Mouse (Mus musculus) forebrain, postnatal 0 days (tissue): ENCODE data around the gene Tmem100. TPM values are rescaled to one million over a fixed set of nuclear protein-coding genes. Genes with fewer than 3 reads are reported as not detected.
A peak's percentile ranks its signal among the peaks of the same experiment; 100 is the strongest.

Experiments used
- ATAC-seq: fragments of 200-750 bp; cut with Nextera tagmentation; 2 replicates; pipeline ENCODE4 v1.8.0; 2017; ENCODE audit warnings: mild to moderate bottlenecking, moderate library complexity
- DNase-seq: peaks from one replicate; pipeline ENCODE4 v3.0.0-alpha.2; 2015
- H3K27ac ChIP-seq: fragments of 300-500 bp; sonication (generic); 2 replicates; pipeline ENCODE4 v1.5.1; 2014; ENCODE audit warnings: low read depth, mild to moderate bottlenecking, antibody characterized with exemption, low read length, moderate library complexity, mixed read lengths
- H3K27me3 ChIP-seq: fragments of 300-500 bp; sonication (generic); 2 replicates; pipeline ENCODE4 v1.6.1; 2014; ENCODE audit warnings: mild to moderate bottlenecking, low read length, mixed read lengths; ENCODE audit not compliant: insufficient read depth
- H3K36me3 ChIP-seq: fragments of 300-500 bp; sonication (generic); 2 replicates; pipeline ENCODE4 v1.6.1; 2014; ENCODE audit warnings: mild to moderate bottlenecking, moderate library complexity; ENCODE audit not compliant: insufficient read depth
- H3K4me1 ChIP-seq: fragments of 300-500 bp; sonication (generic); 2 replicates; pipeline ENCODE4 v1.6.1; 2014; ENCODE audit warnings: antibody characterized with exemption; ENCODE audit not compliant: insufficient read depth
- H3K4me2 ChIP-seq: fragments of 300-500 bp; sonication (generic); 2 replicates; pipeline ENCODE4 v1.6.1; 2014; ENCODE audit warnings: low read depth, mild to moderate bottlenecking, moderate library complexity
- H3K4me3 ChIP-seq: fragments of 300-500 bp; sonication (generic); 2 replicates; pipeline ENCODE4 v1.5.1; 2014; ENCODE audit warnings: low read depth, low read length, mixed read lengths
- H3K9ac ChIP-seq: fragments of 300-500 bp; sonication (generic); 2 replicates; pipeline ENCODE4 v1.6.1; 2014; ENCODE audit warnings: mild to moderate bottlenecking
- H3K9me3 ChIP-seq: fragments of 300-500 bp; sonication (generic); 2 replicates; pipeline ENCODE4 v1.6.1; 2016; ENCODE audit warnings: low read length
- CTCF ChIP-seq: sonication (generic); IDR thresholded peaks from 2 replicates; pipeline ENCODE4 v1.5.1; 2016; ENCODE audit warnings: antibody characterized with exemption, control low read depth, low read depth
- WGBS: fragments of 180-500 bp; shearing (Covaris S2); extraction: QIAGEN DNeasy Blood & Tissue Kit; methylation state at CpG from one replicate; pipeline ENCODE4 v1.1.7; 2014; 5-methylcytosine and 5-hydroxymethylcytosine counted together
- polyA plus RNA-seq: library from polyadenylated mRNA; unstranded; fragments of >200 nt; fragmentation: Nextera tagmentation; extraction: Ambion mirVana; gene quantifications from 2 replicates; pipeline ENCODE4 v1.2.1, GENCODE M21; 2015
- total RNA-seq: library from RNA; depleted of rRNA; stranded (reverse); fragments of >200 nt; gene quantifications from 2 replicates; pipeline ENCODE4 v1.2.3, GENCODE M21; 2014

The Tmem100 gene
- total and polyA plus RNA-seq, 2 experiments from 2014 or later = 7.7 to 11.3 TPM

DNA sequence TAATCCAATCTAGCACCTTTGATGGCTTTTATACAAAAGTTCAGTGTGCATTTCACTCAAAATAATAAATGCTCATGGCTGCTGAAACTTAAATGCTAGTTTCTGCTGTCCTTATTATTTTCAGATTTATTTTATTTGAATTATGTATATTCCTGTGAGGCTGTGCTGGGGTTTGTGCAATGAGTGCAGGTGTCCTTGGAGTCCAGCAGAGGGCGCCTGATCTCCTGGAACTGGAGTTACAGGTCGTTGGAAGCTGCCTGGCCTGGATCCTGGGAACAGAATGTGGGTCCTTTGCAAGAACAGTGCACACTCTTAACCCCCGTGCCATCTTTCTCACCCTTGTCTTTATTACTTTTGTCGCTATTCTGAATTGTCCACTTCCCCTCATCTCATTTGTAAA lies 6.3 kb downstream of the Tmem100 start:
- DNase-seq = no peak
- H3K36me3 ChIP-seq = no peaks in the 10 kb centered on the region
- no peaks in the 10 kb centered on the region for H3K4me1 ChIP-seq
- no peaks in the 10 kb centered on the region for H3K27me3 ChIP-seq
- ATAC-seq = no peak
- 90% methylated on average over 4 of the region's 4 CpGs for WGBS
- no peak overlapping the region for H3K9ac ChIP-seq
- no peak overlapping the region for H3K4me2 ChIP-seq
- H3K4me3 ChIP-seq = no peak overlapping the region
- peak; percentile 16; the same call in 1 of the 2 replicates for TF ChIP-seq CTCF
- H3K9me3 ChIP-seq = no peaks in the 10 kb centered on the region
- no peak overlapping the region for H3K27ac ChIP-seq

DNA sequence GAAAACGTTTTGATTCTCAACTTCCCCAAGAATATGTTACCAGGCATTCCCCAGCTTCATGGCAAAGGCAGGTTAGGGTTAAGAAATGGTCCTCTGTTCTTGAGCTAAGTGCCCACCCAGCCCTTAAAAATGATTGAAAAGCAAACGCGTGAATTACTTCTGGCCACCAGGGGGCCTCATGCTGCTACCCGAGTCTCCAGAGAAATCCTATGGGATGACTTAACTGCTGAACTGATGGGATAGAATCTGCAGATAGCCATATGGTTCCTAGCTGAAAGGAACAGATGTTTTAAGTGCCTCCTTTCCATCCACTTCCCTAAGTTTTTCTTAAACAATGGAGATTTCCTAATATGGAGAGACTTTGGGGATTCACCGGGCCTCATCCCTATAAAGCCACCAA lies 7.9 kb downstream of the Tmem100 start:
- no peak overlapping the region for H3K4me2 ChIP-seq
- no peaks in the 10 kb centered on the region for H3K27me3 ChIP-seq
- peak; percentile 37 for DNase-seq
- no peak overlapping the region for H3K9ac ChIP-seq
- TF ChIP-seq CTCF = peak; percentile 57
- ATAC-seq = no peak
- H3K27ac ChIP-seq = no peak overlapping the region
- H3K36me3 ChIP-seq = no peaks in the 10 kb centered on the region
- H3K4me3 ChIP-seq = no peak overlapping the region
- H3K4me1 ChIP-seq = no peaks in the 10 kb centered on the region
- no peaks in the 10 kb centered on the region for H3K9me3 ChIP-seq
- 23% methylated on average over 5 of the region's 5 CpGs for WGBS

DNA sequence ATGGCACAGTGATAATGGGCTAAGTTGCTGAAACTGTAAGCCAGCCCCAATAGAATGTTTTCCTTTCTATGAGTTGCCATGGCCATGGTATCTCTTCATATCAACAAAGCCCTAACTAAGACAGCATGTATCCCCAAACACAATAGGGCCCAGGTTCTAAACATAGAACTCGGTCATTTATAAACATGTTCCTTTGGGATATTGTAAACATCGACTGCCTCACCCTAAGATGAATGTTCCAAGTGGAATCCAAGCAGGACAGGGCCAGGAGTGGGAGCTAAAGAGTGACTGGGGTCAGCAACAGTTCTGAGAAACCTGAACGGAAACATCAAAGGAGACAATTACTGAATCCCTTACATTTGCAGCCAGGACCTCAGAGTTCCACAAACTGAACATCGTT lies 14.3 kb downstream of the Tmem100 start:
- H3K4me3 ChIP-seq = no peak overlapping the region
- H3K27me3 ChIP-seq = no peaks in the 10 kb centered on the region
- H3K9me3 ChIP-seq = no peaks in the 10 kb centered on the region
- 89% methylated on average over 4 of the region's 4 CpGs for WGBS
- H3K4me1 ChIP-seq = no peaks in the 10 kb centered on the region
- DNase-seq (no peak), ATAC-seq (no peak)
- no peak overlapping the region for H3K4me2 ChIP-seq
- TF ChIP-seq CTCF = no peak
- H3K27ac ChIP-seq = no peak overlapping the region
- H3K36me3 ChIP-seq = no peaks in the 10 kb centered on the region
- H3K9ac ChIP-seq = no peak overlapping the region

DNA sequence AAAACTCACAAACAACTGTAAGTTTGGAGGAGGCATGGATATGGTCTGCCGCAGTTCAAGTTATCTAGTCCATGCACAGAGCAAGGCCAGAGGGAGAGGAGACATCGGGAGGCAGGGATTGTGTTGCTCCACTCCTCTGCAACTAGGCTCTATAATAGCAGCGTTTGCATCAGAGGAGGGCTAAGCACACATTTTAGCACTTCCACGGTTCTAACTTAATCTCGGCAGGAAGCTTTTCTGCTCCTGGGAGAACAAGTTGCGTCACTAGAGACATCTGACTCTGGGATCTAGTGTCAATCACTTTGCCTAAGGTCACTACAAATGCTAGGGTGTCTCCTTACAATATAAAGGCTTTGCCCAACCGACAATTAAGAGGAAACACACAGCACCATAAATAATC lies 16.1 kb downstream of the Tmem100 start:
- Histone ChIP-seq H3K4me1 (no peaks in the 10 kb centered on the region), H3K27ac (no peak overlapping the region), H3K27me3 (no peaks in the 10 kb centered on the region), H3K4me3 (no peak overlapping the region), H3K9ac (no peak overlapping the region), H3K9me3 (no peaks in the 10 kb centered on the region), H3K36me3 (no peaks in the 10 kb centered on the region), H3K4me2 (no peak overlapping the region)
- no peak for TF ChIP-seq CTCF
- 48% methylated on average over 7 of the region's 7 CpGs for WGBS
- ATAC-seq = no peak
- DNase-seq = no peak

DNA sequence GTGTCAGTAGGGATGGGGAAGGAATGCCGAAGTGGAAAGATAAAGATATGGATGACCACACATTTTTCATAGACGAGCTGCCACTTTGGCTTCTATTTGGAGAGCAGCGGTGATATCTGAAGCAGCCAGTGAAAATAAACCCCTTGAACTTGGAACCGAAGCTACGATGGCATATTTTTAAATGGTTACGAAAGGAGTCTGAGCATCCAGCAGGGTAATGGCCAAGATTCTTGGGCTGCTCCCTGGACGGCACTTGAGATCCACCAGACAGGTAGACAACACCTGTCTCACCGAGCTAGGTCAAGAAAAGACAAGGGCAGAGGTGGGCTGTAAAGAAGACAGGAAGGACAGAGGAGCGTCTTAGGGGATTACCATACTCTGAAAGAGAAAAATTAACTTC lies 17.1 kb downstream of the Tmem100 start:
- no peak overlapping the region for H3K27ac ChIP-seq
- no peaks in the 10 kb centered on the region for H3K9me3 ChIP-seq
- no peaks in the 10 kb centered on the region for H3K27me3 ChIP-seq
- no peak for TF ChIP-seq CTCF
- H3K4me3 ChIP-seq = no peak overlapping the region
- DNase-seq (no peak), ATAC-seq (no peak)
- 94% methylated on average over 9 of the region's 9 CpGs for WGBS
- H3K4me1 ChIP-seq = no peaks in the 10 kb centered on the region
- H3K4me2 ChIP-seq = no peak overlapping the region
- H3K36me3 ChIP-seq = no peaks in the 10 kb centered on the region
- no peak overlapping the region for H3K9ac ChIP-seq

DNA sequence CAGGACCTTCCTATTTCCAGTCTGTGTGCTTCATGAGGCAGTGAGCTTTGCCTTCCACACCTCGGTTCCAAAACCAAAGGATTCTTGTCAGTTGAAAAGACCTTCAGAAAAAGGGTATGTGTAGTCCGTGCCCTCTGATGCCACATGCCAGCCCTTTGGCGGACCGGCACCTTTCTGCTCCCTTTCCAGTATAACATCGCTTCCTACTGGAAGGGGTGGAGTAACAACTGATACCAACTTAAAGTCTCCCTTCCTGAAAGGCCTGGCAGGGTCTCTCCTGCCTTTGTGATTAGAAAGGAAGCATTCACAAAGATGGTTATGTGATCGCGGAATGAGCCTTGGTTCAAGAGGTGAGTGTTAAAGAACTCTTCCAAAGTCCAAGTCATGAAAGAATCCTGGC lies 19.9 kb downstream of the Tmem100 start:
- DNase-seq (no peak), ATAC-seq (no peak)
- H3K4me2 ChIP-seq = no peak overlapping the region
- H3K9ac ChIP-seq = no peak overlapping the region
- 87% methylated on average over 7 of the region's 7 CpGs for WGBS
- no peak overlapping the region for H3K4me3 ChIP-seq
- H3K27me3 ChIP-seq = no peaks in the 10 kb centered on the region
- H3K27ac ChIP-seq = no peak overlapping the region
- H3K9me3 ChIP-seq = no peaks in the 10 kb centered on the region
- no peaks in the 10 kb centered on the region for H3K36me3 ChIP-seq
- H3K4me1 ChIP-seq = no peaks in the 10 kb centered on the region
- no peak for TF ChIP-seq CTCF

DNA sequence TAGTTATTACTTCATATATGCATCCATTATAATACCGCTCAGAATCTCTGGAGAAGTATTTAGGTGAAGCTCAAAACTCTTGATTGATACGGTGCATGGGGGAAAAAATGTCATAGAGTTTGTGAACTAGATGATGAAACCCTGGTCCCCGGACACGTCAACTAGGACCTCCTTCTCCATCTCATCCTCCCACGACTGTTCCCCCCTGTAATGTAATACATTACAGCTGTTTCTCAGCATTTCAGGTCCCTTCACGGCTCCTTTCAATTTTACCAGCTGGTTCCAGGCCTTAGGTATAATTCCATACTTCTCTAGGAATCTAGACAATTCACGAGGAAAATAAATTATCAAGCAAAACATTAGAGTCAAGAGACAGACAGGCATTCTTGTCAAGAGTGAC lies 22.6 kb downstream of the Tmem100 start:
- no peaks in the 10 kb centered on the region for H3K9me3 ChIP-seq
- no peak for TF ChIP-seq CTCF
- H3K4me1 ChIP-seq = no peaks in the 10 kb centered on the region
- no peaks in the 10 kb centered on the region for H3K36me3 ChIP-seq
- WGBS = 88% methylated on average over 7 of the region's 7 CpGs
- DNase-seq (no peak), ATAC-seq (no peak)
- no peaks in the 10 kb centered on the region for H3K27me3 ChIP-seq
- H3K27ac ChIP-seq = no peak overlapping the region
- H3K4me2 ChIP-seq = no peak overlapping the region
- no peak overlapping the region for H3K4me3 ChIP-seq
- H3K9ac ChIP-seq = no peak overlapping the region

DNA sequence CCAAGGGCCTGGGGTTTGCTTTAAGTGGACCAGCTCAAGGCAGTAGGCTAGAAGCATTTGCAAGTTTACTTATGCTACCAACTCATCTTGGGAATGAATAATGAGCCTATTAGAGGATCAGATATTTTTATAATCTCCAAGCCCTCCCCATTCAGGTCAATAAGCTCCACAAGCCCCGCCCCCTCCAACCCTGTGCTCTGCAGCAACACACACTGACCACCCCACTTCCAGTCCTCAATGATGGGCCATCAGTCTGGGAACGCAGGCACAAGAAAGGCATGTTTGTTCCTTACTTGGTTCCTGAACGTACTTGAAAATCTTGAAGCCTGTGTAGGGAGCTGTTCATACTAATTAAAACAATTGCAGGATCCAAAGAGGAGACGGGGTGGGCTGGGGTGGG lies 23.7 kb downstream of the Tmem100 start:
- TF ChIP-seq CTCF = no peak
- H3K9ac ChIP-seq = no peak overlapping the region
- DNase-seq (no peak), ATAC-seq (no peak)
- no peaks in the 10 kb centered on the region for H3K4me1 ChIP-seq
- no peak overlapping the region for H3K27ac ChIP-seq
- WGBS = 49% methylated on average over 4 of the region's 4 CpGs
- no peaks in the 10 kb centered on the region for H3K36me3 ChIP-seq
- no peaks in the 10 kb centered on the region for H3K9me3 ChIP-seq
- no peak overlapping the region for H3K4me3 ChIP-seq
- H3K4me2 ChIP-seq = no peak overlapping the region
- no peaks in the 10 kb centered on the region for H3K27me3 ChIP-seq
